Mouse (Mus musculus) cerebellum, adult 18-20 months (tissue): ENCODE measurements around the gene Tmem139.

Source experiments
- DNase-seq, 2 experiments: peaks; one replicate each; pipeline ENCODE4 v3.0.0; 2021

The Tmem139 gene

GRCm38 (mm10) chr6:42282865-42283528 is 21.2 kb downstream of the Tmem139 start:
- no peak for DNase-seq

- no peak for DNase-seq
Measured at GRCm38 (mm10) chr6:42286448-42286847, 24.7 kb downstream of the Tmem139 start, which contains the start of gene Clcn1. Gene Clcn1 (plus strand): TSS chr6:42286685.

GRCm38 (mm10) chr6:42287562-42287961 is 25.8 kb downstream of the Tmem139 start:
- DNase-seq: no peak

- no peak for DNase-seq
Measured at GRCm38 (mm10) chr6:42293327-42293726, 31.6 kb downstream of the Tmem139 start.

GRCm38 (mm10) chr6:42295549-42296094 is 33.9 kb downstream of the Tmem139 start:
- no peak for DNase-seq

GRCm38 (mm10) chr6:42299362-42299761 is 37.6 kb downstream of the Tmem139 start:
- no peak for DNase-seq

GRCm38 (mm10) chr6:42309816-42310378 is 48.1 kb downstream of the Tmem139 start:
- DNase-seq: peak; percentile 55 to 56

- no peak for DNase-seq
Measured at GRCm38 (mm10) chr6:42310427-42311053, 48.8 kb downstream of the Tmem139 start.
